Mouse (Mus musculus) colon, adult 2 months (tissue): ENCODE data around the gene Olfr945. TPM values are rescaled to one million over a fixed set of nuclear protein-coding genes. Genes with fewer than 3 reads are reported as not detected.

Experiments
- polyA plus RNA-seq: library from polyadenylated mRNA; depleted of rRNA; stranded (reverse); fragments of >200 nt; gene quantifications from 2 replicates; pipeline ENCODE4 v1.2.3, GENCODE M21; 2012; rRNA removed

Gene Olfr945
- polyA plus RNA-seq: not detected in 2 replicates

DNA sequence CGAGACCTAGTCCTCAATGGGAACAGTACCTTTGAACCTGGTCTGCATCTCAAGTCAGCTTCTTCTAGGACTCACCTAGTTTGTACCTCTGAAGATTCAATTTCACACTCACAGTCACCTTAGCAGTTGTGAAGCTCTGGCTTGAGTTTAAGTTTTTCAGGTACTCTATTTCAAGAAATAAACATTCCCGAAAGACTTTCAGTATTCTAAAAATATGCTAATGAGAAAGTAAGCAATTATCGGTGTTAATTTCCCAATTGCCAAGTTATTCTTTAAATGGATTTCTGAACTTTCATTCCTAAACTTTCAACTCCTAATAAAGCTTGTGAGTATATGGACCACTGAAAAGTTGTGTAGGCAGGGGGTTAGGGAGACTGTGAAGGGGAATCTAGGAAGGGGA, at the start of gene Olfr945:
Gene Olfr945, minus strand, starts transcription at position 101 of the 400 bp plus-strand sequence.

DNA sequence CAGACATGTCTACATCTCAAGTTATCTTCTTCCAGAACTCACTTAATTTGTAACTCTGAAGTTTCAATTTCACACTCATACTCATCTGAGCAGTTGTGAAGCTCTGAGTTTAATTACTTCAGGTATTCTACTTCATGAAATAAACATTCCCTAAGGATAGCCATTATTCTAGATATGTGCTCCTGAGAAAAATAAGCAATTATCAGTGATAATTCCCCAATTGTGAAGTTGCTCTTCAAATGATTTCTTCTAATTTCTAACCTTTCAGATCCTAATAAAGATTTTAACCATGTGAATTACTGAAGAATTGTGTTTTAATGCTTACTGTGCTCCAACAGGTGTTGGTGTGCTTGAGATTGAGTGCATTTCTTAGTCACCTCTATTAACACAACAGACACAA, 49.3 kb upstream of the Olfr945 start, which contains the start of gene Olfr948:
Gene Olfr948, minus strand, starts transcription at position 101 of the 400 bp plus-strand sequence.

DNA sequence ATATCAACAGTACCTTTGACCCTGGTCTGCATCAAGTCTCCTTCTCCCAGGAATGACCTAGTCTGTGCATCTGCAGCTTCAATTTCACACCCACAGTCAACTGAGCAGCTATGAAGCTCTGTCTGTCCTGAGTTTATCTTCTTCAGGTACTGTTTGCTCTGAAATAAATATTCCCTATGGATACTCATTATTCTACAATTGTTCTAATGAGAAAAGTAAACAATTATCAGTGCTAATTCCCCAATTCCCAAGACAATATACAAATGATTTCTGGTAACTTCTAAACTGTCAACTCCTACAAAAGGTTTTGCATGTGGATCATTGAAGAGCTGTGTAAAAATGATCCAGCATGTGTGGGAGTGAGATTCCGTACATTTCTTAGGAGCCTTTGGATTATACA, 26.7 kb downstream of the Olfr945 start, which contains the start of gene Olfr1537:
Gene Olfr1537, minus strand, starts transcription at position 101 of the 400 bp plus-strand sequence.

Other genes with a start within 250 kb of the Olfr945 start
- gene Olfr937, start 211.9 kb downstream of the Olfr945 start, polyA plus RNA-seq: not detected in 2 replicates
- gene Olfr938, start 197.9 kb downstream of the Olfr945 start, polyA plus RNA-seq: not detected in 2 replicates
- not detected in 2 replicates for gene Olfr27, start 148.7 kb downstream of the Olfr945 start, polyA plus RNA-seq
- gene Olfr943, start 110.5 kb downstream of the Olfr945 start, polyA plus RNA-seq: not detected in 2 replicates
- gene Olfr944, start 74.9 kb downstream of the Olfr945 start, polyA plus RNA-seq: not detected in 2 replicates
- not detected in 2 replicates for gene Olfr1537, start 26.8 kb downstream of the Olfr945 start, polyA plus RNA-seq
- not detected in 2 replicates for gene Olfr948, start 49.2 kb upstream of the Olfr945 start, polyA plus RNA-seq
- gene Olfr951, start 110.6 kb upstream of the Olfr945 start, polyA plus RNA-seq: not detected in 2 replicates
- gene Olfr952, start 150.3 kb upstream of the Olfr945 start, polyA plus RNA-seq: not detected in 2 replicates
- gene Olfr954, start 179.9 kb upstream of the Olfr945 start, polyA plus RNA-seq: not detected in 2 replicates
- gene Olfr955, start 195.1 kb upstream of the Olfr945 start, polyA plus RNA-seq: not detected in 2 replicates
- gene Olfr44, start 217.2 kb upstream of the Olfr945 start, polyA plus RNA-seq: not detected in 2 replicates
- not detected in 2 replicates for gene Olfr957, start 239.0 kb upstream of the Olfr945 start, polyA plus RNA-seq